Mouse (Mus musculus) MEL (cell line): Measurements from ENCODE around the gene Zfp352. TPM values are rescaled to one million over a fixed set of nuclear protein-coding genes. Genes with fewer than 3 reads are reported as not detected.

Experiments
- DNase-seq: peaks from one replicate; pipeline ENCODE4 v3.0.0; 2011; ENCODE audit warnings: low read depth, low spot score
- H3K27ac ChIP-seq: 2 replicates; pipeline ENCODE4 v1.5.1; 2012; ENCODE audit warnings: low read depth, mild to moderate bottlenecking, control low read depth, low read length, moderate library complexity; ENCODE audit not compliant: control insufficient read depth
- H3K27me3 ChIP-seq, 2 experiments: fragments of 150-350 bp in 1 of 2; sonication (generic) in 1 of 2; 2 replicates each; pipeline ENCODE4 v1.6.1; 2012; ENCODE audit warnings: low read length in 2 of 2, mild to moderate bottlenecking in 2 of 2, improper control_type of control experiment in 1 of 2, moderate library complexity in 1 of 2; ENCODE audit not compliant: insufficient read depth in 2 of 2, control insufficient read depth in 1 of 2
- H3K36me3 ChIP-seq, 2 experiments: 2 replicates each; pipeline ENCODE4 v1.6.1; 2012 to 2014; ENCODE audit warnings: low read length in 2 of 2, improper control_type of control experiment in 1 of 2, inconsistent platforms in 1 of 2, mild to moderate bottlenecking in 1 of 2; ENCODE audit not compliant: insufficient read depth in 2 of 2, control insufficient read depth in 1 of 2
- H3K4me1 ChIP-seq, 2 experiments: fragments of 150-350 bp in 1 of 2; sonication (generic) in 1 of 2; 2 replicates each; pipeline ENCODE4 v1.6.1; 2012; ENCODE audit warnings: low read length in 2 of 2, improper control_type of control experiment in 1 of 2, mild to moderate bottlenecking in 1 of 2; ENCODE audit not compliant: insufficient read depth in 2 of 2, control insufficient read depth in 1 of 2
- H3K4me3 ChIP-seq, 2 experiments: fragments of 150-350 bp in 1 of 2; sonication (generic) in 1 of 2; 2 replicates each; pipeline ENCODE4 v1.5.1; 2012; ENCODE audit warnings: low read depth in 2 of 2, low read length in 2 of 2, mild to moderate bottlenecking in 2 of 2, moderate library complexity in 2 of 2, control low read depth in 1 of 2, improper control_type of control experiment in 1 of 2; ENCODE audit not compliant: control insufficient read depth in 1 of 2, insufficient read depth in 1 of 2
- H3K79me2 ChIP-seq: 2 replicates; pipeline ENCODE4 v1.6.1; 2012; ENCODE audit warnings: mild to moderate bottlenecking, low read length, moderate library complexity; ENCODE audit not compliant: control insufficient read depth, poor library complexity, insufficient read depth
- H3K9ac ChIP-seq: 2 replicates; pipeline ENCODE4 v1.6.1; 2012; ENCODE audit warnings: low read depth, mild to moderate bottlenecking, control low read depth, low read length, moderate library complexity; ENCODE audit not compliant: control insufficient read depth, poor library complexity, severe bottlenecking
- H3K9me3 ChIP-seq: fragments of 150-350 bp; sonication (generic); replicated peaks from 2 replicates; pipeline ENCODE4 v1.6.1; 2012; ENCODE audit warnings: mild to moderate bottlenecking, low read length, improper control_type of control experiment, moderate library complexity; ENCODE audit not compliant: insufficient read depth
- CHD1 ChIP-seq: IDR thresholded peaks from 2 replicates; pipeline ENCODE4 v1.6.1; 2012; ENCODE audit warnings: low read depth, mild to moderate bottlenecking, inconsistent platforms, low read length, improper control_type of control experiment
- E2F4 ChIP-seq: IDR thresholded peaks from 2 replicates; pipeline ENCODE4 v1.6.1; 2011; ENCODE audit warnings: low read depth, low read length, improper control_type of control experiment, borderline replicate concordance
- ELF1 ChIP-seq: IDR thresholded peaks from 2 replicates; pipeline ENCODE4 v1.6.1; 2014; ENCODE audit warnings: low read depth, mild to moderate bottlenecking, inconsistent platforms, low read length, improper control_type of control experiment, moderate library complexity
- JUND ChIP-seq: IDR thresholded peaks from 2 replicates; pipeline ENCODE4 v1.6.1; 2011; ENCODE audit warnings: low read depth, mild to moderate bottlenecking, improper control_type of control experiment, low read length
- NRF1 ChIP-seq: IDR thresholded peaks from 2 replicates; pipeline ENCODE4 v1.6.1; 2014; ENCODE audit warnings: low read depth, mild to moderate bottlenecking, inconsistent platforms, low read length, improper control_type of control experiment, moderate library complexity; ENCODE audit not compliant: poor library complexity, insufficient read depth, severe bottlenecking
- POLR2AphosphoS5 ChIP-seq: IDR thresholded peaks from 2 replicates; pipeline ENCODE4 v1.6.1; 2012; ENCODE audit warnings: low read depth, borderline replicate concordance, mild to moderate bottlenecking, inconsistent platforms, low read length, moderate library complexity, mixed read lengths
- RCOR1 ChIP-seq: IDR thresholded peaks from 2 replicates; pipeline ENCODE4 v1.6.1; 2012; ENCODE audit warnings: low read depth, mild to moderate bottlenecking, inconsistent platforms, low read length, improper control_type of control experiment
- SMC3 ChIP-seq: IDR thresholded peaks from 2 replicates; pipeline ENCODE4 v1.6.1; 2011; ENCODE audit warnings: low read depth, low read length, improper control_type of control experiment
- TCF12 ChIP-seq: IDR thresholded peaks from 2 replicates; pipeline ENCODE4 v1.6.1; 2014; ENCODE audit warnings: low read depth, mild to moderate bottlenecking, inconsistent platforms, low read length, improper control_type of control experiment, moderate library complexity
- USF1 ChIP-seq: IDR thresholded peaks from 2 replicates; pipeline ENCODE4 v1.6.1; 2014; ENCODE audit warnings: low read depth, mild to moderate bottlenecking, inconsistent platforms, low read length, improper control_type of control experiment, moderate library complexity
- ZC3H11A ChIP-seq: IDR thresholded peaks from 2 replicates; pipeline ENCODE4 v1.6.1; 2012; ENCODE audit warnings: low read depth, mild to moderate bottlenecking, inconsistent platforms, low read length, improper control_type of control experiment
- ZNF384 ChIP-seq: IDR thresholded peaks from 2 replicates; pipeline ENCODE4 v1.6.1; 2012; ENCODE audit warnings: low read depth, mild to moderate bottlenecking, inconsistent platforms, low read length, improper control_type of control experiment
- polyA plus RNA-seq, 2 experiments: library from polyadenylated mRNA; stranded (reverse) in 1 of 2; unstranded in 1 of 2; fragments of >175 nt in 1 of 2; fragments of >200 nt in 1 of 2; gene quantifications; 2 replicates each; pipeline versions ENCODE4 v1.2.1 to v1.2.4; 2012; ENCODE audit warnings: low replicate concordance in 2 of 2, low read depth in 1 of 2; ENCODE audit not compliant: insufficient read length in 2 of 2, insufficient read depth in 1 of 2, missing spikeins in 1 of 2
- total RNA-seq: library from RNA; depleted of rRNA; stranded (reverse); fragments of 300-350 nt; gene quantifications from 2 replicates; pipeline ENCODE4 v1.2.3, GENCODE M21; 2012

Gene Zfp352
- total and polyA plus RNA-seq, 3 experiments = not detected

- H3K9ac ChIP-seq = no peak overlapping the region
- no peak overlapping the region for H3K4me3 ChIP-seq
- no peaks in the 10 kb centered on the region for H3K27me3 ChIP-seq
- H3K27ac ChIP-seq = no peak overlapping the region
- H3K79me2 ChIP-seq = no peaks in the 10 kb centered on the region
- H3K4me1 ChIP-seq = no peaks in the 10 kb centered on the region
- DNase-seq = no peak
- H3K9me3 ChIP-seq = no peaks in the 10 kb centered on the region
- no peak for TF ChIP-seq JUND
- TF ChIP-seq CHD1 = no peak
- no peak for TF ChIP-seq SMC3
- TF ChIP-seq RCOR1 = no peak
- no peaks in the 10 kb centered on the region for H3K36me3 ChIP-seq
Measured at GRCm38 (mm10) chr4:90174036-90174435, 44.6 kb upstream of the Zfp352 start.

- Histone ChIP-seq H3K27ac (no peak overlapping the region), H3K9ac (no peak overlapping the region), H3K79me2 (no peaks in the 10 kb centered on the region), H3K4me3 (no peak overlapping the region), H3K36me3 (no peaks in the 10 kb centered on the region), H3K4me1 (no peaks in the 10 kb centered on the region), H3K9me3 (no peaks in the 10 kb centered on the region), H3K27me3 (no peaks in the 10 kb centered on the region)
- TF ChIP-seq TCF12 = no peak
- TF ChIP-seq NRF1 = no peak
- TF ChIP-seq ZC3H11A = no peak
- no peak for DNase-seq
Measured at GRCm38 (mm10) chr4:90203421-90203820, 15.2 kb upstream of the Zfp352 start.

- Histone ChIP-seq H3K4me3 (no peak overlapping the region), H3K9me3 (no peaks in the 10 kb centered on the region), H3K4me1 (no peaks in the 10 kb centered on the region), H3K36me3 (no peaks in the 10 kb centered on the region)
- DNase-seq = no peak
- no peak for TF ChIP-seq E2F4
- no peak for TF ChIP-seq ZC3H11A
- no peak for TF ChIP-seq USF1
- no peak for TF ChIP-seq ZNF384
- no peak for TF ChIP-seq POLR2AphosphoS5
- no peak for TF ChIP-seq SMC3
- TF ChIP-seq CHD1 = no peak
- TF ChIP-seq ELF1 = no peak
- TF ChIP-seq, all 39 proteins: peak for 0
- Histone ChIP-seq H3K27ac (no peak overlapping the region), H3K9ac (no peak overlapping the region), H3K27me3 (no peaks in the 10 kb centered on the region; a peak in 1 of 4 replicates), H3K79me2 (no peaks in the 10 kb centered on the region)
Measured at GRCm38 (mm10) chr4:90211475-90211874, 7.1 kb upstream of the Zfp352 start.
